Mouse (Mus musculus): Measurements from ENCODE around the gene Rhbdl1. TPM values are rescaled to one million over a fixed set of nuclear protein-coding genes. Genes with fewer than 3 reads are reported as not detected.

Rhbdl1 gene
- polyA plus RNA-seq, 1 experiment: 29.2 TPM

- no peak for TF ChIP-seq POLR2A (IDR thresholded peaks at IDR 0.05; ENCODE audit: control insufficient read depth, extremely low read depth, insufficient read depth, low read length, poor library complexity)
- no peak for TF ChIP-seq CTCF (IDR thresholded peaks at IDR 0.05; ENCODE audit: borderline replicate concordance, control insufficient read depth, extremely low read depth, insufficient read depth, low read length, poor library complexity)
- Histone ChIP-seq H3K4me1 (replicated peaks; ENCODE audit: control insufficient read depth, insufficient read depth, low read length) (peaks cover 51% of the 10 kb centered on the region), H3K27ac (ENCODE audit: control insufficient read depth, insufficient read depth, low read length) (no peak overlapping the region), H3K36me3 (ENCODE audit: control insufficient read depth, insufficient read depth, low read length) (peaks cover 13% of the 10 kb centered on the region), H3K27me3 (ENCODE audit: control insufficient read depth, insufficient read depth, low read length) (no peaks in the 10 kb centered on the region), H3K4me3 (ENCODE audit: control insufficient read depth, insufficient read depth, low read length) (peak overlapping the region; percentile 93)
- 59% methylated on average over 6 of the region's 6 CpGs for WGBS
- DNase-seq: no peak
Observed at GRCm38 (mm10) chr17:25833961-25834594, 3.0 kb downstream of the Rhbdl1 start.

GRCm38 (mm10) chr17:25833291-25833663, 3.8 kb downstream of the Rhbdl1 start, which contains the start of gene Stub1:
Stub1 (minus strand) TSS chr17:25833404.
- no peaks in the 10 kb centered on the region for H3K27me3 ChIP-seq (ENCODE audit: control insufficient read depth, insufficient read depth, low read length)
- H3K36me3 ChIP-seq (ENCODE audit: control insufficient read depth, insufficient read depth, low read length): peaks cover 8% of the 10 kb centered on the region
- H3K4me3 ChIP-seq (ENCODE audit: control insufficient read depth, insufficient read depth, low read length): peak within 1 kb of the TSS; percentile 93
- no peak for TF ChIP-seq POLR2A (IDR thresholded peaks at IDR 0.05; ENCODE audit: control insufficient read depth, extremely low read depth, insufficient read depth, low read length, poor library complexity)
- TF ChIP-seq CTCF (IDR thresholded peaks at IDR 0.05; ENCODE audit: borderline replicate concordance, control insufficient read depth, extremely low read depth, insufficient read depth, low read length, poor library complexity): no peak
- DNase-seq: peak; percentile 60
- H3K4me1 ChIP-seq (replicated peaks; ENCODE audit: control insufficient read depth, insufficient read depth, low read length): peaks cover 55% of the 10 kb centered on the region
- no peak within 1 kb of the TSS for H3K27ac ChIP-seq (ENCODE audit: control insufficient read depth, insufficient read depth, low read length)
- WGBS: under 1% methylated on average over 24 of the region's 24 CpGs

DNA sequence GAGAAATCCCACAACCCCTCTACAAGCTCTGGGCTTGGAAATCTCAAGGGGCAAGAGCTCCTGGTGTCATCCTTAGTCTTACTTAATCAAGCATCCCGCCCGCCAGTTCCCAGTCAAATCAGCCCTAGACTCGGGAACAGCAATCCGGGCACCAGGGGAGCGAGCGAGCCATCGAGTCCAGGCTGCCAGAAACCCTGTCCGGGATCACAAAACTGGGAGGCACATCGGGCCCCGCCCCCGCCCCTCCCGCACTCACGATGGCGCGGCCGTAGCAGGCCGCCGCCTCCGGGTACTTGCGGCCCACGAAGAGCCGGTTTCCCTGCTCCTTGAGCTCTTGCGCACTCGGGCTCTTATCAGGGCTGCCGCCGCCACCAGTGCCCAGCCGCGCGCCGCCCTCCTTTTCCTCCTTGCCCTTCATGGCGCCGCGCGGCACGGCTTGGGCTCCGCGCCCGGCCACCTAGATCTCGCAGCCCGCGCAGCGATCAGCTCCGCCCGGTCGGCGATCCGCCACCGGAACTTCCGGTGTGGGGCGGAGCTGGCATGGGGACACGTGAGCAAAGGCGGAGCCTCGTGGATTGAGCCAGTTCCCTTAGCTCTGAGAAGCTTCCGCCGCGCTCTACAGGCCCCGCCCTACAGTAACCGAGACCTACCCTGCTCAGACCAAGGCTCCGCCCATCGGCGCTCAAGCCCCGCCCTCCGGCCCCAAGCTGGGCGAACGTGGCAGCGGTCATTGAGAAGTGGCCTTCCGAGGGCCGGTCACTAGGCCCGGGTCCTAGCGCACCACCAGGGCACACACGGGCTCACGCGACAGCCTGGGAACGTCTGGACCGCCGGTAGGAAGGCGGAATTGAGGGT, 4.4 kb downstream of the Rhbdl1 start:
- H3K4me3 ChIP-seq (ENCODE audit: control insufficient read depth, insufficient read depth, low read length): peak overlapping the region; percentile 93
- H3K27me3 ChIP-seq (ENCODE audit: control insufficient read depth, insufficient read depth, low read length): no peaks in the 10 kb centered on the region
- peak; percentile 98 for DNase-seq
- WGBS: under 1% methylated on average over 76 of the region's 77 CpGs
- H3K27ac ChIP-seq (ENCODE audit: control insufficient read depth, insufficient read depth, low read length): no peak overlapping the region
- TF ChIP-seq POLR2A (IDR thresholded peaks at IDR 0.05; ENCODE audit: control insufficient read depth, extremely low read depth, insufficient read depth, low read length, poor library complexity): peak; percentile 79
- TF ChIP-seq CTCF (IDR thresholded peaks at IDR 0.05; ENCODE audit: borderline replicate concordance, control insufficient read depth, extremely low read depth, insufficient read depth, low read length, poor library complexity): peak; percentile 53
- peaks cover 56% of the 10 kb centered on the region for H3K4me1 ChIP-seq (replicated peaks; ENCODE audit: control insufficient read depth, insufficient read depth, low read length)
- H3K36me3 ChIP-seq (ENCODE audit: control insufficient read depth, insufficient read depth, low read length): peaks cover 4% of the 10 kb centered on the region; the same call in 1 of the 2 replicates

DNA sequence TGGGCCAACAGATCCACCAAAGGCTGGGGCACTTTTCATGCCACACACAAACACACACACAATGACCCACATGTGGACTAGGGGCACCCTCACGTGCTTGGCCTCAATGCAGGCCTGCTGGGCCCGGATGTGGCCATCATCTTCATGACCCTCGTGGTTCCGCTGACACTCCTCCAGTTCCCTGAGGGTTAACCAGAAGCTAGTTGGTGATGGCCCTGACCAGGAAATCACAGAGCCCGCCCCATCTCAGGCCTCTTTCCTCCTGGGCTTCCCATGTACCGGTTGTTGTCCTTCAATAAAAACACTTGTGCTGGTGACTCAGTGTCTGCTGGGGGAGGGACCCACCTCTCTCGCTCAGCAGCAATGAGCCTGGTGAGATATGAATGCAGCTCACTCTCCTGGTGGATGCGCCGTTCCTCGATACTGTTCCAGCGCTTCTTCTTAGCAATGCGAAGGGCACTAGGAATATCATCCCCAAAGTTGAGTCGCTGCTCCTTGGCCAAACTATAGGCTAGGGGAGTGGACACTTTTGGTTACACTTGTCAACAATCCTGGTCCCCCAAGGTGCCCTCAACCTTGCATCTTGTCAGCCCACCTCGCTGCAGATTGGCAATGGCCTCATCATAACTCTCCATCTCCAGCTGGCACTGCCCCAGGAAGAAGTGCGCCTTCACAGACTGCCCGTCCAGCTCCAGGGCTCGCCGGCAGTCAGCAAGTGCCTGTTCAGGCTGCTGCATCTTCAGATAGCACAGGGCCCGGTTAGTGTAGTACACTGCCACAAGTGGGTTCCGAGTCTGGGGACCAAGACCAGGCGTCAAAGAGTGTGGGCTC, 5.4 kb downstream of the Rhbdl1 start:
- H3K27me3 ChIP-seq (ENCODE audit: control insufficient read depth, insufficient read depth, low read length): no peaks in the 10 kb centered on the region
- H3K4me3 ChIP-seq (ENCODE audit: control insufficient read depth, insufficient read depth, low read length): peak overlapping the region; percentile 93
- 60% methylated on average over 21 of the region's 21 CpGs for WGBS
- no peak for TF ChIP-seq CTCF (IDR thresholded peaks at IDR 0.05; ENCODE audit: borderline replicate concordance, control insufficient read depth, extremely low read depth, insufficient read depth, low read length, poor library complexity)
- TF ChIP-seq POLR2A (IDR thresholded peaks at IDR 0.05; ENCODE audit: control insufficient read depth, extremely low read depth, insufficient read depth, low read length, poor library complexity): no peak
- H3K36me3 ChIP-seq (ENCODE audit: control insufficient read depth, insufficient read depth, low read length): peaks cover 4% of the 10 kb centered on the region; the same call in 1 of the 2 replicates
- DNase-seq: no peak
- H3K4me1 ChIP-seq (replicated peaks; ENCODE audit: control insufficient read depth, insufficient read depth, low read length): peaks cover 46% of the 10 kb centered on the region
- H3K27ac ChIP-seq (ENCODE audit: control insufficient read depth, insufficient read depth, low read length): no peak overlapping the region

DNA sequence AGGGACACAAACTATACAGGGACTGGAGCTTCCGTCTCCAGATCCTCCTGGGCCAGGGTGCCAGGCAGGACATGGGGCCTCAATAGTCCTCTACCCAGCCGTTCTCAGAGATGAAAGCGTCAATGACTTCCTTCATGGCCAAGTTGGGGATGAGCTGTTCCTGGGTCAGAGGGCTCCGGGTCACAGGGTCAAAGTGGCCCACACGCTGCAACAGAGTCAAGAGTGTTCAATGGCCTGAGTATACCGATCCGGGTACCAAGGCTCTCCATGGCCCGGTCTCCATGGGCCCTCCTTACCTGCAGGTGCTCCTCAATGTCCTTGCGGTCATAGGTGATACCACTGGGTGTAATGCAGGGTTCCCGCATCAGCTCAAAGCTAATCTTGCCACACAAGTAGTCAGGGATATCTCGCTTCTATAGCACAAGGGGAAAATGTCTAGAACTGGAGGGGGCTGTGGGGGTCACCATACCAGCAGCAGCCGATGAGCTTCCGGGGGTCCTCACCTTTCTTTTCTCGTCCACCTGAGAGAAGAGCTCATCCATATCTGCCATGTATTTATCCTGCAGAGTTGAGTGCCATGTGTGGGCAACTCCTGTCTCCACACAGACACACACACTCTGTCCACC, 6.2 kb downstream of the Rhbdl1 start:
- no peak for DNase-seq
- no peak overlapping the region for H3K27ac ChIP-seq (ENCODE audit: control insufficient read depth, insufficient read depth, low read length)
- whole genome bisulfite sequencing: 95% methylated on average over 14 of the region's 14 CpGs
- H3K27me3 ChIP-seq (ENCODE audit: control insufficient read depth, insufficient read depth, low read length): no peaks in the 10 kb centered on the region
- peaks cover 41% of the 10 kb centered on the region for H3K4me1 ChIP-seq (replicated peaks; ENCODE audit: control insufficient read depth, insufficient read depth, low read length)
- TF ChIP-seq CTCF (IDR thresholded peaks at IDR 0.05; ENCODE audit: borderline replicate concordance, control insufficient read depth, extremely low read depth, insufficient read depth, low read length, poor library complexity) (no peak), POLR2A (IDR thresholded peaks at IDR 0.05; ENCODE audit: control insufficient read depth, extremely low read depth, insufficient read depth, low read length, poor library complexity) (no peak)
- peaks cover 4% of the 10 kb centered on the region; the same call in 1 of the 2 replicates for H3K36me3 ChIP-seq (ENCODE audit: control insufficient read depth, insufficient read depth, low read length)
- no peak overlapping the region for H3K4me3 ChIP-seq (ENCODE audit: control insufficient read depth, insufficient read depth, low read length)

Measured in thymus, adult 2 months (tissue).